Mouse (Mus musculus) gastrocnemius, adult 8-10 months (tissue): ENCODE measurements around the gene Kifc3. TPM values are rescaled to one million over a fixed set of nuclear protein-coding genes. Genes with fewer than 3 reads are reported as not detected.

Experiments
- DNase-seq, 2 experiments: peaks; one replicate each; pipeline ENCODE4 v3.0.0; 2022; ENCODE audit warnings: low spot score in 2 of 2
- total RNA-seq, 4 experiments: library from RNA; stranded (reverse); gene quantifications; 2 replicates each; pipeline ENCODE4 v1.2.4; 2022

Gene Kifc3
- total RNA-seq, 4 experiments from 2014 or later = 6.0 to 11.3 (median 8.5) TPM

DNA sequence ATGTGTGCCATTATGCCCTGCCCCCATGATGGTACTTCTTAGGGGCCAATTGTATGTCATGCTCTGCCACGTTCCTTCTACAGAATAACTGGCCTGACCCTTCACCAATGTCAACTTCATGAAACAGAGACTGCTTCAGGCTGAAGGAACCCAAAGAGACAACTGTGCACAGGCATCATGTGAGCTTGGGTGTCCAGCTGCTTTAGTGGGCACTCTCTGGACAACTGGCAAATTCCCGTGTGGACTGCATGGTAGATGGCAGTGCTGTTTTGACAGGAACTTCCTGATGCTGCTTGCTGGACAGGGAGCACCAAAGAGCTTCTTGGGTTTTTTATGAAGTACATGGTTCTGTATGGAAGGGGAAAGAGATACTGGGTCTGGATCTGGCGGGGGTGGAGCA lies 43.3 kb downstream of the Kifc3 start:
- no peak for DNase-seq

DNA sequence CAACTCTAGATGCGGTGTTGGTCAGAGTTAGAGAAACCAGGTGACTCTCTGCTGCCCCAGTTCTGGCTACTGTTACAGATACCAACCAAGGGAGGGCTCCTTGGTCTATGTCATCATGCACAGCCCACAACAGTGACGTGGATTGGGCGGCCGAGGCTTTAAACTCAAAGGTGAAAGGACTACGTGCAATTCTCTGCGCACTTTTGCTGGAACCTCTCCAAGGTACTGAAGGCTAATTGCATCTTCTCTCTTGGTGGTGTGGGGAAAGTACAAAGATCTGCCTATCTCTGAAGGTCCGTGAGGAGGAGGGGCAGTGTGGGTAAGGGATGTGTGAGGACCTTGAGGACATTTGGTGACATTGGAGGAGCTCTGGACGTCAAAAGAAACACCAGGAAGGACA lies 44.0 kb downstream of the Kifc3 start:
- no peak for DNase-seq

DNA sequence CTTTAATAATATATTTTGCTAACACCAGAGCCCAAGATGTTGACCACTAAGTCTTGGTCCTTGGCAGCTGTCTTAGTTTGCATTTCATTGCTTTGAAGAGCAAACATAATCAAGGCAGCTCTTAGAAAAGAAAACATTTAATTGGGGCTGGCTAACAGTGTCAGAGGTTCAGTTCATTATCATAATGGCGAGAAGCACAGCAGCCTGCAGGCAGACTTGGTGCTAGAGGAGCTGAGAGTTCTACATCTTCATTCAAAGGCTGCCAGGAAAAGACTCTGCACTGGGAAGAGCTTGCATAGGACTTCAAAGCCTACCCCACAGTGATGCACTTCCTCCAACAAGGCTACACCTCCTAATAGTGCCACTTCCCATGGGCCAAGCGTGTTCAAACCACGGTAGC lies 45.5 kb downstream of the Kifc3 start:
- DNase-seq = no peak

DNA sequence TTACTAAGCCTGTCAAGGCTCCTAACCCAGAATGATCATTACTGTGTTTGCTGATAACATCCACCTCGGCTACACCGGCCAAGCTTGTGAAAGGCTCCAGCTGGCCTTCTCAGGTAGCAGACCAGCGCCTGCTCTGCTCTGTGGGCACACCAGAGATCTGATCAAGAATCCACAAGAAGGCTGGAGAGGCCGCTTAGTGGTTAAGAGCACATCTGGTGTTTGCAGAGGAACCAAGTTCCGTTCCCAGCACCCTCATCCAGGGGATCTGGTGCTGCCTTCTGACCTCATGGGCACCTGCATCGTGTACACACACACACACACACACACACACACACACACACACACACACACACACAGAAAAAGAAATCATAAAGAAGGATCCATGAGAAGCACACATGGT lies 46.5 kb downstream of the Kifc3 start:
- DNase-seq = no peak

DNA sequence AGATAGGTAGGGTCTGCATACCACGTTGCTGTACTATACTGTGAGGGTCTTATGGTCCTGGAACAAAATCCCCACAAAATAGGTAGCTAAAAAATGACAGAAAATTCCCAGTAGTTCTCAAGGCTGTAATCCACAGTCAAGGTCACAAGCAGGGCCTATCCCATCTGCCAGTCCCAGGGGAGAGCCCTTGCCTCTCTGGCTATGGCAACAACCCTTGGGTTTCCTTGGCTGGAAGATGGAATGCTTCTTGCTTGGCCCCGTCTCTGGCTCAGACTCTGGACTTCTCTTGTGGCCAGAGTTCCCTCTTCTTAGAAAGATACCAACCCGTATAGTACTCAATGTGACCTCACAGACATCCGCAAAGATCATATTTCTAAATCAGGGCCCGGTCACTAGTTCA lies 47.3 kb downstream of the Kifc3 start:
- DNase-seq = no peak

DNA sequence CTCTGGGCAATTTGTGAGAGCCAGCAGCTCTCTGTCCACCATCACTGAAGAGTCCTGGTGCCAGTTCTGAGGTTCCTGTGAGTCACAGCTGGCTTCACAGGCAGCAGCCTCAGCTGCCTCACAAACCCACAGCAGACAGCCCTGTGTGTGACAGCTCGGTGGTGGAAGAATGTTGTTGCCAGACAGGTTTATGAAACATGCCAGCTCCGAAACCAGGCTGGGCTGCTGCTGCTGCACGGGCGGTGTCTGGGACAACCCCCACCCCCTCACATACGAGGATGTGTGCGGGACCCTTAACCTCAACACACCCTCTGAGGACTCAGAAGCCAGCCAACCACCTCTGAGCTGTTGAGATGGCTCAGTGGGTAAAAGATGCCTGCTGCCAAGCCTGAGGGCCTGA lies 48.0 kb downstream of the Kifc3 start:
- DNase-seq = no peak

DNA sequence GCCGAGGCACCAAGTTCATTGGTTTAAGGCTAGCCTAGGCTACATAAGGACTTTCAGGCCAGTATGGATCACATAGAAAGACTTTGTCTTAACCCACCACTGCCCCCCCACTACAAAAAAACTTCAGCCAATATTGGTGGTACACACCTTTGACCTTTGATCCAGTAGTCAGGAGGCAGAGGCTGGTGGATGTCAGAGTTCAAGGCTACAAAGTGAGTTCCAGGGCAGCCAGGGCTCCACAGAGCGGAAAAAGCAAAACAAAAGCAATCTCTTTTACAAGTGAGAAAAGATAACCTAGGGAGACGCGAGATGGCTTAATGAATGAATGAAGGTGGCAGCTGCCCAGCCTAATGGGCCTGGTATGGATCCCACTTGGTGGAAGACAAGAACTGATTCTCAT lies 48.6 kb downstream of the Kifc3 start:
- no peak for DNase-seq

DNA sequence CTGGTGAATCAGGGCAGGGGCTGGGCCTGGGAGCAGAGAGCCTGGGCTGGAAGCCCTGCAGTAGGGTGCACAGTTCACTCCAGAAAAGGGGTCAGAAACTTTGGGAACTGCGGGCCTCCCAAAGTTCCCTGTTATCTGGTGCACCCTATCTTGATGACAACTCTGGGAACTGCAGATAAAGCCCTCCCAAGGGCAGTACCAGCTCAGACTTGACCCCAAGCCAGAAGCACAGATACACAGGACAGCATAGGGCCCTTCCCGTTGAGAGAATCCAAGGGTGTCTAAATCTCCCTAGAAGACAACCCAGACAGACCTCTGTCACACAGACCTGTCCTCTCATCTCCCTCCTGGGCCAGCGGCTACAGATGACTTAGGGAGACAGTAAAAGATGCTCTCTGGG lies 52.0 kb downstream of the Kifc3 start:
- DNase-seq = no peak

DNA sequence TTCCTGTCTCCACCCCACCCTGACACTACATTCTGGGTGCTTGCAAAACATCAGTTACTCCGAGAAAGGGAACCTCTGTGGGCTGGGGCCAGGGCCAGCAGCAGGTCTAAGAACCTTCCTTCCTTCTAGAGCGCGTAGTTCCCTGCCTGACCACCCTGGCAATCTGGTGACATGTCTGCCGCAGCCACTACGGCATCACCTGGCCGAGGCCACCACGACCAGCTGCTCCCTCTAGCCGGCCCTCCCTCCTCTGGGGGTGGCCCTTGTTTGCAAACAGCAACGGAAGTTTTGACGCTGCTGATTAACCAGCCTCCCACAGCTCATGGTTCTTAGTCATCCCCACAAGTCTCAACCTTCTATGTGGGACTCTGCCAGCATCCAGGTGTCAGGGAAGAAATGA lies 53.2 kb downstream of the Kifc3 start:
- DNase-seq = no peak

DNA sequence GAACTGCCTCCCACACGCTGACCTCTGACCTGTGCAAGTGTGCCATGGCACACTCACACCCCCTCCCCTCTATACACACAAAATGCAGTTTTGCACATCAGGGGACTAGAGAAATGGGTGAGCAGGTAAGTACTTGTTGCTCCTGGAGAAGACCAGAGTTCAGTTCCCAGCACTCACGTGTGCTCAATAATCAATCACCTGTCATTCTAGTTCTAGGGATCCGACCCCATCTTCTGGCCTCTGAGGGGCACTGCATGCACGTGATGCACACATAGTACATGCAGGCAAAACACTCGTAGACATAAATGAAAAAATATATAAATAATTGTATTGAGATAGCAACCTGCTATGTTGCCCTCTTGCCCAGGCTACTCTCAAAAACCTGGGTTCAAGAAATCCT lies 55.8 kb downstream of the Kifc3 start:
- DNase-seq = no peak

DNA sequence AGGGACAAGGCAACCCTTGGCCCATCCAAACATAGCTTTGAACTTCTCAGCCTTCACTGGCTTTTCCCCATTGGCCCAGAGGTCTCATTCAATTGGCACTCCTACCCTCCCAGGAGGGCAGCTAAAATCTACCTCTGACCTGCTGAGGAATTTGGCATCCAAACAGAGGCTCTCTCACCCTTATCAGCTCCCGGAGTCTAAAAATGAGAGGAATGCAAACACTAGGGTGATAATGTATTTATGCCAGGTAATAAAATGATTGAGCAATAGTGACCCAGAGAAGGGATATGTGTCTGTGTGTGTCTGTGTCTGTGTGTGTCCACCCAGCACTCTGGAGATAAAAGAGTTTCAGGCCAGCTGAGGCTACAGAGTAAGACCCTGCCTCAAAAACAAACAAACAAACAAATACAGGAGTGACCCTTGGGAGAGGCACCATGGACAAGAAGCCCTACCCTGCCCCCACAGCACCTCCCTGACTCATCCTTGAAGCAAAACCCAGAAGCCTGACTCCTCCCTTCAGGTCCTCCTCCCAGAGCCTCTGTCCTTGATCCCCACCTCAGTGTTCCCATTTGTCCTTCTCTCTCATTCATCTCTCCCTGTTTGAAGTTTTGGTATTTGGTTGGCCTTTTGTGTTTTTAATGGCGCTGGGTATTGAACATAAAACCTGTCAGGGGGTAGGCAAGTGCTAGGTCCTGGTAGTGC lies 56.4 kb downstream of the Kifc3 start:
- DNase-seq = no peak

DNA sequence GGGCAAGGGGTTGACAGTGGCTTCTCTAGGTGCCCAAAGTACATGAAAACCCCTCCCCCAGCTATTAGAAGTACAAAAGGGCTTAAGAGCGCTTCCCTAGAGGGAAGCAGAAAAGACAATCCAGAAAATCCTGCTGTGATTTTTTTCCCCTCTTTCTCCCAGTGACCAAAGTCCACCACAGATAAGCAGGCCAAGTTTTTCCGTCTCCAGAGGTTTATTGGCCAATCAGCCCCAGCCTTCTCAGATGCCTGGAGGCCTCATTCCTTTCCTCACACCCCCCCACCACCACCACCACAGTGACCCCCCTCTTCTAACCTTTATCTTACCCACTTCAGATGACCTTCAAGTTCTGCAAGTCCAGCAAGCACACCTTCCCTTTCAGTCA lies 58.0 kb downstream of the Kifc3 start:
- no peak for DNase-seq

DNA sequence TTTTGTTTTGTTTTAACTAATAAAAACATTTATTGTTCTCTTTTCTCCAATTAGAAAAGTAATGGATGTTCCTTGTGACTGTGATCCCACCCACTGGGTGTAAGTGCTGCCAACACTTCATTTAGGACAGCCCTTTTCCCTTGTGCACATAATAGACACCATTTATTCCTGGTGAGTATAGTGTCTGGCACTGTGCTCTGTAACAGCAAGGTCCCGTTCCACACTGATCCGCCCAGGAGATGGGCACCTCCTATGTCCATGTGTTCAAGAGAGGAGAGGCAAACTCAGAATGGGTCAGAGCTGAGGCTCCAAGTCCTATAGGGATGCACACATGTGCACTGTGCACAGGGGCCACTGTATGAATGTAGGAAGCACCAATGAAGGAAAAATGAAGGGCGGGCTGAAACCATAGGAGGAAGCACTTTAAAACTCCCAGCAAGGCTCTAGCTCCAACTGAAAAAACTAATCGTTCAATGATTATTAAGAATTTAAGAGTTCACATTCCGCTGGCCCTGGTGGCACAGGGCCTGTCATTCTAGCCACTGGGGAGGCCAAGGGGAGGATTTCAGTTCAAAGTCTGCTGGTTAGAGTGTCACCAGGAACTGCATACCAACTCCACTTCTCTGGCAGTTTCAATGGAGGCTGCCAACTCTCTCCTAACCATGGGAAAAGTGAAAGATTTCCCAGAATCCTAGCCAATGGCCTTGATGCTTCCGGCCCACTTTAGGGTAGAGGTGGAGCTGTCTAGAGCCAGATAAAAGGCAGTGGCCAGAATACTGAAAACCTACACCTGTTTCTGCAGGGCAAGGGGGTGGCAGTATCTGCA lies 58.6 kb downstream of the Kifc3 start:
- DNase-seq = no peak

DNA sequence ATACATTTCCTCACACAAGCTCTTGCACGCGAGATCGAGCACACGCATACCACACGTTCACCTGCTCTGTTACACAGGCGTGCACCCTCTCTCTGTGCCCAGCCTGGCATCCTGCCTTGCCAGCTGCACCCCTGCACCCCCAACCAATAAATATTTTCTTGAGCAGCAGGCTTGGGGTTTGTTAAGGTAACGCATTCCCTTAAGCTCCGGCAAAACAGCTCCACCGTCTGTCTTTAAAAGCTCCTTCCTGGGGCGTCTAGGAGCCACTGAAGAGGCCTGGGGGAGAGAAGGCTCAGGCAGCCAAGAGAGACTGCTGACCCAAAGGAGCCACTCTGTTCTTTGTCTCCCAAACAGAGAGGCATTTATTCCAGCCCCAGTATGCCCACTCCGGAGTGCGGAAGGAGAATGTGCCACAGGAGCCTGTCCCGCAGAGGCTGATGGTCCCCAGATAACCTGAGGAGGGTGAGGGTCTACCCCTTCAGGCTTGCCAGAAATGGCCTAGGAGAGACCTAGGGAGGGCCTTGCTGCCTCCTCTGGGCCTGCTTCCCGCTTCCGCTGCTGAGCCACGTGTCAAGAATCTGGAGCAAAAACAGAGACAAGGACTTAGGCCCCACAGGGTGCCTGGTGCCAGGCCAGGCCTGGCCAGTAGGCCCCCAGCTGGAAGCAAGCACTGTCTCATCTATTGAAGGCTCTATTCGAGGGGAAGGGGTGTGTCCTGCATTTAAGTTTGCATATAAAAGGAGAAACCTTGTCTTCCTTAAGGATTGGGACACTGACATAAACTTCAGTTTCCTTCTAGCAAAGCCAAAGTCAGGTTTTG lies 59.4 kb downstream of the Kifc3 start:
- no peak for DNase-seq

DNA sequence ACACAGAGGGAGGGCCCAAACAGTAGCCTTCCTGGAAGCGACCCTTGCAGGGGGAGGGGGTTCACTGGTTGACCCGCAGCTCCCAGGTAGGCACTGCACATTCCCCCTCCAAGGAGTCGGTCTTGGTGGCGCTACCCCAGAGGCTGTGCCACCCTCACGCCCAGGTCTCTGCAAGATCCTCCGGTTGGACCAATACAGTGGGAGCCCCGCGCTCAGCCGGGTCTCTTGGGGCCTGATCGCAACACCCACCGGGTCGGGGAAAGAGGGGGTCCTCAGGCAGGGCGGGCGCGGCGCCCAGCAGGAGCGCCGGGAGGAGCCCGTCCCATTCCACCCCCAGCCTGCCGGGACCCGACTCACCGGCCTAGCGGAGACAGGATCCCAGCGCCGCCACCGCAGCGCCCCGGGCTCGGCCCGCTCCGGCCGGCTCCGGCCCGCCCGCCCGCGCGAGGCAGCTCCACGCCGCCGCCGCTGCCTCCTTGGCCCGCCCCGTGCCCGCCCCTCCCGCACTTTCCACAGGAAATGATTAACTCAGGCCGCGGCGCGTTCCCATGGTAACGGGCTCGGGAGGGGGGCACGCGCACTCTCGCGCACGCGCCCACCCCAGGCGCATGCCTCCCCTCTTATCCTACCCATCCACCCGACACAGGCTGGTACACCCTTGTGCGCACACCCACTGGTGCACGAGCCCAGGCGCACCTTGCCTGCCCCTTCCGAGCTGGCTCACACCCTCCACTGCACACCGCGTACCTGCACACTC lies 60.4 kb downstream of the Kifc3 start:
- DNase-seq = peak; percentile 35 to 60

DNA sequence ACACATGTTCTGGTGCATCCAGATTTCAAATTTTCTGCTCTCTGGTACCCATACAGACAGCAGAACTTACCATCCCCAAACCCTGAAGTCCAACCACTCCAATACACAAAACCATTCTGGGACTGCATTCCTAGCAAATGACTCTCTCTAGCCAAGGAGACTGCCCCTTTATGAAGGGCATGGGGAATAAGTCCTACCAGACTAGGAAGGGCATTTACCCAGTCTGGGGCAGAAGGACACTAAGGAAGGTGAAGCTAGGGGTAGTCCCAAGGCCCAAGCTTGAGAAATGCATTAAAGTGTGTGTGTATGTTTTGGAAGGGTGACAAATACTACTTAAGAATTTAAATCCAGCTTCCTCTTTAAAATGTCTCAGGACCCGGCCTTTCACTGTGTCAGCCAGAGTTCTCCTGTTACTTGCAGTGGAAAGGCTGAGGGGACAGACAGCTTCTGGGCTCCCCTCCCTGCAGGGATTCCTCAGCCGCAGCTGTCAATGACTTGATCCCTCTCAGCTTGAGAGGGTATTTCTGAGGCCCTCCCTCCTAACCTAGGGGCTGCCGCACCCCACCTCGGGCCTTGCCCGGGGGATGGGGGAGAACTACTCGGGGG lies 61.0 kb downstream of the Kifc3 start:
- no peak for DNase-seq

DNA sequence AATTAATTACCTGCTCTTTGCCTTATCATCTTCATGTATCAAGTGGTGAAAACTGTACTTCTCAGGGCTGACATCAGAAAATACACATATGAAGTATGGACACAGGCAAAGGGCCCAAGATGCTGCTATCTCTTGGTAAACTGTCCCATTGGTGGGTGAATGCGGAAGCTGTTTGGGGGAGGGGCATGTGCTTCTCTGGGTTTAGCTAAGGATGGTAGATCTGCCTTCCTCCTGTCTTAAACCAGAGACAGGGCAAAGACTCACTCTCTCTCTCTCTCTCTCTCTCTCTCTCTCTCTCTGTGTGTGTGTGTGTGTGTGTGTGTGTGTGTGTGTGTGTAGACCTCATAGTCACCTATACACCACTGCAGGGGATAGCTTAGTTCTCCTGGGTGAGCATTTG lies 61.6 kb downstream of the Kifc3 start:
- DNase-seq = no peak

DNA sequence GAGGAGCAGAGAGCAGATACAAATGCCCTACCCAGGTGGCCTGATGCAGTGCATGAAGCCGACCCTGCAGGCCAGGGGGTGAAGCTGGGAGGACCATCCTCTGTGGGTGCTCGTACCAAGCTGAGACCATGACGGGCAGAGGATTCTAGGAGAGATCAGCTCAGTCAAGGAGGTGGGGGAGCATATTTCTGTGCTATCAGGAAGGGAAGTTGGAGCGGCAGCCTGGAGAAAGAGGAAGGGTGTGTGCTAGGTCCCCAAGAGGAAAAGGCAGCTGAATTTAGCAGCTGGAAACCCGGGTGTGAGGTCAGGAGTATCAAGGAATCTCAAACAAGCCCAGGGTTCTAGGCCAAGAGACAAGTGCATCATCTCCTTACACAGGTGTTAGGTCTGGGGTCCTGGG lies 62.1 kb downstream of the Kifc3 start:
- no peak for DNase-seq

DNA sequence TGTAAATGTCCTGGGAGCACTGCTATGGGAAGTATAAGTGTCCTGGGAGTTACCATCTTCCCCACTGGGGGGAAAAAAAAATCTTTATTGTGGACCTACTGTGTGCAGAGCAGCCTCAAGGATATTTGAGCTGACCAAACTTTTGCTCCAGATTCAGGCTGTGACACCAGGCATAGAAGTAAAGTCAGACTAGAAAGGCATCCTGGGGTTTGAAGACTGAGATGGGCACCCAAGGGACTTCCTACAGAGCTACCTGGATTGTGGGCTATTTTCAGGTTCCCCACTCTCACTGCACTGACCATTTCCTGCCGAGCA lies 63.6 kb downstream of the Kifc3 start:
- DNase-seq = no peak

DNA sequence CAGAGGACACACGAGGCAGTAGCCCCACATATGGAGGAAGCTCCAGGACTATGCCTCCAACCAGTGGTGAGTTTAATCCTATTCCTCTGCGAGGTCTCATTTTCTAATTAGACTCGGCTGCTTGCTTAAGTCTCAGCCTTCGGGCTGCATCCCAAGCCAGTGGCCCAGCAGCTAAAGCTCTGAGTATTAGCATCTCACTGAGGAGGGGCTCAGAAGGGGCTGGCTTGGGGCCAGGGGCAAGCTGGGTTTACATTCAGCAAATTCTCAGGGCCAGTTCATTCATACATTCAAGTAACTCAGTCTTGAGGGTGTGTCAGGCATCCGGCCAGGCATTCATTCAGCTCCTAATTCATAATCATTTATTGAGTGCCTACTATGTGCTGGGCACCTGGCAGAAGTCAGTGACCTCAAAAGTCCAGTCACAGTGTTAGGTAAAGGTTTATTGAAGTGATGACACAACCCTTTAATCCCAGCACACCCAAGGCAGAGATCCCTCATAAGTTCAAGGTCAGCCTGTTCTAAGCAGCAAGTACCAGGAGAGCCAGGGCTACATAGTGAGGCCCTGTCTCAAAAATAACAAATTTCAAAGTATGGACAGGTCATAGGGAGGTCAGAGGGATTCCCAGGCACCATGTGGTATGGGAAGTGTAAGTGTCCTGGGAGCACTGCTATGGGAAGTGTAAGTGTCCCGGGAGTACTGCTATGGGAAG lies 64.1 kb downstream of the Kifc3 start:
- no peak for DNase-seq

DNA sequence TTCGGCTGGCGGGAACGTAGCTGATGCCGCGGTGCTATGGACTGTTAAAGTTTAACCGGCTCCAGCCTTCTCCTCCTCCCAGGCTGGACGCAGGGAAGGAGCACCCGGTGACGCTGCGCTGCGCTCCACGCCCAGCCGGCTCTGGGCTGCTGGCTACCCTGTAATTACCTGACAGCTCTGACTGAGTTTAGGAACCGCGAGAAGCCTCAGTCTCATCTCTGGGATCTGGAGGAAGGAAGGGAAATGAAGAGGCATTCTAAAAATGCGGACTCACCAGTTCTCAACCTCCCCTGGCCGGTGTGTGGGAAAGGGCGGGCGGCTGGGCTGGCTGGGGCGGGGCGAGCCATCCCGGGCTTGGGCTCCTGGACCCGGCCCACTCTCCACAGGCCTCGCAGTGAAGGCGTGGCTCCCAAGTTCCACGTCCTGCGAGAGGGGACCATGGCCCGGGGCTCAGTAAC lies 64.9 kb downstream of the Kifc3 start:
- no peak for DNase-seq
